Mouse (Mus musculus): ENCODE results near the gene Vdac2. TPM values are rescaled to one million over a fixed set of nuclear protein-coding genes. Genes with fewer than 3 reads are reported as not detected.

Gene Vdac2
- polyA plus RNA-seq, 1 experiment from 2014 or later: 291 TPM

DNA sequence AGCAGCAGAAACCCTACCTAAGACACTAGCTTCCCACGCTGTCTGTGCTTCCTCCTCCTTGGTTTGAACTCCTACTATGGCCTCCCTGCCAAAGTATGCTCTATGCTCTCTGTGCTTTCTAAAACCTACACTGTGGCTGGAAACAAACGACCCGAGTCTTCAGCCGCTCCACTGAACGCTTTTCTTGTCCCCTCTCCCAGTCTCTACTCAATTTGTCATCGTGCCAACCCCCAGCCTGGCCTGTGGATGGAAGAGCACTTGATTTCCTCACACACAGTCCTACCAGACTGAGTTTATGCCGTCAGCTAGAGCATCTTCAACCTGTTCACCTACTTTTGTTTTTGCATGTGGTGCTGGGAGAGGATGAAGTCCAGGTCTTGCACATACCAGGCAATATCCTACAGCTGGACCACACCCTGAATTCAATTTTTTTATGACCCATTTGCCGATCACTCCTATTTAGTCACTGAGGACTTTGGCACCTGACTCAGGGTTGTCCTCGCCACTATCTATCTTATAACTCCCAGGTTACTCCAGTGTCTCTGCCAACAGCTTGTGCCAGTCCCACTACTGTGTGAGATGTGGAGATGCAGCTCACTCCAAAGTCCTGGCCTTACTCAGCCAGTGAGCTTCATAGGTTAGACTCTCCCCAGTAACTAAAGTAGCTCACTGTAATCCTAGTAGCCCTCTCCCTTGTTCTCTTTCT is 901 bp downstream of the Vdac2 start:
- H3K4me2 ChIP-seq (ENCODE audit: low read length): no peak overlapping the region
- 86% methylated on average over 9 of the region's 9 CpGs for WGBS
- no peak for ATAC-seq
- no peak overlapping the region for H3K4me3 ChIP-seq (ENCODE audit: low read depth, low read length)
- H3K9me3 ChIP-seq (replicated peaks; ENCODE audit: control insufficient read depth, low read length, poor library complexity, severe bottlenecking): no peaks in the 10 kb centered on the region
- no peaks in the 10 kb centered on the region for H3K27me3 ChIP-seq (ENCODE audit: control insufficient read depth, insufficient read depth, low read depth, low read length)
- H3K36me3 ChIP-seq (ENCODE audit: control insufficient read depth, insufficient read depth, low read length): no peaks in the 10 kb centered on the region
- no peak overlapping the region for H3K9ac ChIP-seq (ENCODE audit: low read depth, low read length)
- no peak overlapping the region for H3K27ac ChIP-seq (ENCODE audit: low read length)
- H3K4me1 ChIP-seq (ENCODE audit: control insufficient read depth, insufficient read depth, low read length): no peaks in the 10 kb centered on the region; the same call in 1 of the 2 replicates

DNA sequence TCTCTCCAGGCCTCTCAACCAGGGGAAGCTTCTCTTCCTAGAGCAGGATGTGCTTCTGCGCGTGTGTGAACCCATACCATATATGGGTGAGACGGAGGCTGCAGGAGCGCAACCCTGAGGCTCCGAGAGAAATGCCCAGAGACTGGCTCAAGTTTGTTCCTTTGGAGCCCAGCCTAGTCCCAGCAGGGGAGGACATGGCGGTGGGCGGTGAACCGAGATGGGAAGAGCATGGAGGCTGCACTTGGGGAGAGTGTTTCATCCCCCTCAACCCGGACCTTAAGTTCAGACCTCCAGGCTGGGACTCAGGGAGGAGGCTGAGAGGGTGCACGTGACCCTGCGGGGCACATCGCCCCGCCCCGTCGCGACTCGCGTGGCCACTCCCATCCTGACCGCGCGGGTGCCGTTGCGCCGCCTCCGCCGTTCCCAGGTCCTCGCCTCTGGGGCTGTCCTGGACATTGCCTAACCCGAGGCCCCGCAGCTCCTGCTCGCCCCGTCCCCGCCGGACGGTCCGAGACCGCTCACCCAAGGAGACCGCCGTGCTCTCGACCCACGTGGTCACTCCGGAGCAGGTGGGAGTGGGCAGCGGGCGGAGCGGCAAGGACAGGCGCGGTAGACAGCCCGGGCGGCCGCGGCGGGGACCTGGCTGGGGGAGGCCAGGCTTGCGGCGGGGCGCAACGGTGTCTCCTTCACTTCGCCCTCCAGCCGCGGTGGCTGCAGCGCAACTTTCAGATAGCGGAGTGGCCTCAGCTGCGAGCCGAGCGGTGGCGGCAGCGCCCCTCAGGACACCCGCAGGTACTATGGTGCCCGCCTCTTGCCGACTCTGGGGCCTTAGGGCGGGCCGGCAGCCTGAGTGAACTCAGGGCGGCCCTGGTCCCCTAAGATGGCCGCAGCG is 6.1 kb downstream of the Vdac2 start:
- peak; percentile 97 for ATAC-seq

DNA sequence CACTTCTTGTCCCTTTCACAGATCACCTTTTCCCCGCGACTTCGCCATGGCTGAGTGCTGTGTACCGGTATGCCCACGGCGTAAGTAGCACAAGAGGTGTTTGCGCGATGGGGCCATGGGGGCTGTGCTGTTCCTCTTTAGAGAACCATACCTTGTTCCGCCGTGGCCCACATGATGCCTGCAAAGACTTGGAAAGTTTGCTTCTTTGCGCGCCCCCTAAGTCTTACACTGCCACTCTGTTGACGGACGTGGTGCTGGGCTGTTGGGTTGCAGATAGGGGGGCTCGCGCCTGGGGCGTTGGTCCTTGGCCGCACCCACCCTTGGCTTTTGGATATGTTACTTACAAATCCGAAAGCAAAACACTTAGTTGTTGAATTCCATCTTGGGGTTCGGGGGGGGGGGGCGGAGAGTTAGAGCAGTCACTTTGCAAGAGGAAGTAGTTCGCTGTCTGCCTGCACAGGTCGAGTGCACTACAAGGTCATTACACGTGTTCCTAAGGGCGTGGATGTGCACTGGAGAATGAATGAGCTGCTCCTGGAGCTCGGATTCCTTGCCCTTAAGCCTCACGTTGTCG is 6.9 kb downstream of the Vdac2 start:
- WGBS: under 1% methylated on average over 28 of the region's 28 CpGs
- H3K27ac ChIP-seq (ENCODE audit: low read length): peak overlapping the region; percentile 96
- peak overlapping the region; percentile 84 for H3K9ac ChIP-seq (ENCODE audit: low read depth, low read length)
- H3K4me2 ChIP-seq (ENCODE audit: low read length): peak overlapping the region; percentile 84
- no peaks in the 10 kb centered on the region for H3K9me3 ChIP-seq (replicated peaks; ENCODE audit: control insufficient read depth, low read length, poor library complexity, severe bottlenecking)
- 0 out of 2 replicates have a peak, but pooled peaks have one; percentile 1 for ATAC-seq
- peaks cover 16% of the 10 kb centered on the region for H3K4me1 ChIP-seq (ENCODE audit: control insufficient read depth, insufficient read depth, low read length)
- H3K4me3 ChIP-seq (ENCODE audit: low read depth, low read length): peak overlapping the region; percentile 77
- H3K27me3 ChIP-seq (ENCODE audit: control insufficient read depth, insufficient read depth, low read depth, low read length): no peaks in the 10 kb centered on the region
- no peaks in the 10 kb centered on the region for H3K36me3 ChIP-seq (ENCODE audit: control insufficient read depth, insufficient read depth, low read length)

More for the DNA sequence above, 6.1 kb downstream of the Vdac2 start:
- Histone ChIP-seq H3K36me3 (ENCODE audit: control insufficient read depth, insufficient read depth, low read length) (no peaks in the 10 kb centered on the region), H3K27ac (ENCODE audit: low read length) (peak overlapping the region; percentile 96), H3K4me3 (ENCODE audit: low read depth, low read length) (peak overlapping the region; percentile 77), H3K27me3 (ENCODE audit: control insufficient read depth, insufficient read depth, low read depth, low read length) (no peaks in the 10 kb centered on the region), H3K4me2 (ENCODE audit: low read length) (peak overlapping the region; percentile 84), H3K9me3 (replicated peaks; ENCODE audit: control insufficient read depth, low read length, poor library complexity, severe bottlenecking) (no peaks in the 10 kb centered on the region), H3K9ac (ENCODE audit: low read depth, low read length) (peak overlapping the region; percentile 84), H3K4me1 (ENCODE audit: control insufficient read depth, insufficient read depth, low read length) (peaks cover 16% of the 10 kb centered on the region)
- 0% methylated on average over 61 of the region's 73 CpGs for WGBS

DNA sequence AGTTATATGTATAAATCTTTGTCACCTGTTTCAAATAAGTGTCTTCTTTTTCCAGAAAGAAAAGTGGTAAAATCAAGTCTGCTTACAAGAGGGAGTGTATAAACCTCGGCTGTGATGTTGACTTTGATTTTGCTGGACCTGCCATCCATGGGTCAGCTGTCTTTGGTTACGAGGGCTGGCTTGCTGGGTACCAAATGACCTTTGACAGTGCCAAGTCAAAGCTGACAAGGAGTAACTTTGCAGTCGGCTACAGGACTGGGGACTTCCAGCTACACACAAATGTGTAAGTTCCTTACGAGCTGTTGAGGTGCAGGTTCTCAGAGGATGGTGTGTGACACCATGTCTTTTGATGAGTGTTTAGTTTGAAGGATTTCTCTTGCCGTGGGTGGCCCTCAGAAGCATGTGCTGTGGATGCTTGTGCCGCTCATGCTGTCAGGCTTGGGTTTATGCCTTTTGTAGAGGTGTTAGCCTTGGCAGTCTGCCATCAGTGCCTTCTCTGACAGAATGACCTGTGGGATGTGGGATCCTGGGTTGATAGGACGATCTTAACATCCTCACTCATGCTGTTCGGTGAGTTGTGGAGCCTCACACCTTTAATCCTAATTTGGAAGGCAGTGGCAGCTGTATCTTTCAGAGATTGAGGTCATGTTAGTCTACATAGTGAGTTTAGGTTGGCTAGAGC is 13.4 kb downstream of the Vdac2 start:
- Histone ChIP-seq H3K27me3 (ENCODE audit: control insufficient read depth, insufficient read depth, low read depth, low read length) (no peaks in the 10 kb centered on the region), H3K9me3 (replicated peaks; ENCODE audit: control insufficient read depth, low read length, poor library complexity, severe bottlenecking) (no peaks in the 10 kb centered on the region), H3K27ac (ENCODE audit: low read length) (no peak overlapping the region), H3K4me2 (ENCODE audit: low read length) (no peak overlapping the region), H3K9ac (ENCODE audit: low read depth, low read length) (no peak overlapping the region), H3K36me3 (ENCODE audit: control insufficient read depth, insufficient read depth, low read length) (peaks cover 9% of the 10 kb centered on the region; the same call in 1 of the 2 replicates), H3K4me3 (ENCODE audit: low read depth, low read length) (no peak overlapping the region), H3K4me1 (ENCODE audit: control insufficient read depth, insufficient read depth, low read length) (peaks cover 1% of the 10 kb centered on the region; the same call in 1 of the 2 replicates)
- ATAC-seq: no peak
- 81% methylated on average over 8 of the region's 8 CpGs for WGBS

DNA sequence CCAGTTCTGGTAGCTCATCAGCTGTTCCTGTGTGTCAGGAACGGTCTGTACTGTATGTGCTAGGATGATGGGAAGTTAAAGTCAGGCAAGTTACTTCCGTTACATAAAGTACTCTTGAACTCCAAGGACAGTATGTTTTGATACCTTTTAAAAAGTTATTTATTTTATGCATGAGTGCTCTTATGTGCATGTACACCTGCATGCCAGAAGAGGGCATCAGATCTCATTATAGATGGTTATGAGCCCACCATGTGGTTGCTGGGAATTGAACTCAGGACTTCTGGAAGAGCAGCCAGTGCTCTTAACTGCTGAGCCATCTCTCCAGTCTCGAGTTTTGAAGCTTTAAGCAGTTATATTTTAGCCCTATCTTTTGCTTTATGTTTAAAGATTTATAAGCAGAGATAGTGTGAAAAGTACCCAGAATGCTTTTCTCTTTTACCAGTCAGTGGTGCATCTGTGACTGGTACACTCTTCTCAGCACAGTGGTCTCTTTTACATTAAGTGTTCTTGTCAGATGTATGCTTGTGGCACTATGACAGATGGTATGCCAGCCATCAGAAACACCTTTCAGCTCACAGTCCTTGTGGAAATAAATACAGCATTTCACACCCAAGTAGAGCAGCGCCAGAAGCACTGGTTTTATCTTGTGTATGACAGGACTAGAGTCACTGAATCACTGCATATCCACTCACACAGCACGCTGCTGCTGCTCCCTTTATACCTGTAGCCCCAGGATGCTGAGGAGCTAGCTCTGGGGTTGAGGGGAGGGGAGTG is 17.0 kb downstream of the Vdac2 start:
- no peak overlapping the region for H3K27ac ChIP-seq (ENCODE audit: low read length)
- peaks cover 12% of the 10 kb centered on the region; the same call in 1 of the 2 replicates for H3K36me3 ChIP-seq (ENCODE audit: control insufficient read depth, insufficient read depth, low read length)
- 96% methylated on average over 5 of the region's 5 CpGs for WGBS

DNA sequence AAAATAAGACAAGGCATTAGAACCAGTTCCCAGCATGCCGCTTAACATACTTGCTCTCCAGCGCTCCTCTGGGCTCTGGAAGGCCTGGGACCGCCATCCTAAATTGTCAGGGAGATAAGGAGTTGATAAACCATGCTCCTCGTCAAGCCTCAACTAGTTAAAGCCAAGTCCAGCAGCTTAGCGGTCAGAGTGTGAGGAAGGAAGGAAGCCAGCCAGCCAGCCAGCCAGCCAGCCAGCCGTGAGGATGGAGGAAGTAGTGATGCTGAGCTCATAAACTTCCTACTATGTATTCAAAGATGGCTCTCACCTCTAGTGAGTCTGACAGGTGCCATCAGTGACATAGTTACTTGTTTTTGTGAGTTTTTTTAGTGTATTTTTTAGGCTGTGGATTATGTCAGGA is 18.2 kb downstream of the Vdac2 start:
- Histone ChIP-seq H3K27ac (ENCODE audit: low read length) (no peak overlapping the region), H3K27me3 (ENCODE audit: control insufficient read depth, insufficient read depth, low read depth, low read length) (no peaks in the 10 kb centered on the region), H3K36me3 (ENCODE audit: control insufficient read depth, insufficient read depth, low read length) (peaks cover 11% of the 10 kb centered on the region; the same call in 1 of the 2 replicates), H3K9ac (ENCODE audit: low read depth, low read length) (no peak overlapping the region), H3K4me3 (ENCODE audit: low read depth, low read length) (no peak overlapping the region), H3K4me2 (ENCODE audit: low read length) (no peak overlapping the region), H3K4me1 (ENCODE audit: control insufficient read depth, insufficient read depth, low read length) (peaks cover 9% of the 10 kb centered on the region; the same call in 1 of the 2 replicates), H3K9me3 (replicated peaks; ENCODE audit: control insufficient read depth, low read length, poor library complexity, severe bottlenecking) (no peaks in the 10 kb centered on the region)
- no peak for ATAC-seq
- WGBS: 89% methylated on average over 6 of the region's 6 CpGs

More for the DNA sequence above, 17.0 kb downstream of the Vdac2 start:
- Histone ChIP-seq H3K4me2 (ENCODE audit: low read length) (no peak overlapping the region), H3K4me3 (ENCODE audit: low read depth, low read length) (no peak overlapping the region), H3K9me3 (replicated peaks; ENCODE audit: control insufficient read depth, low read length, poor library complexity, severe bottlenecking) (no peaks in the 10 kb centered on the region), H3K9ac (ENCODE audit: low read depth, low read length) (no peak overlapping the region), H3K4me1 (ENCODE audit: control insufficient read depth, insufficient read depth, low read length) (peaks cover 3% of the 10 kb centered on the region; the same call in 1 of the 2 replicates), H3K27me3 (ENCODE audit: control insufficient read depth, insufficient read depth, low read depth, low read length) (no peaks in the 10 kb centered on the region)
- no peak for ATAC-seq

DNA sequence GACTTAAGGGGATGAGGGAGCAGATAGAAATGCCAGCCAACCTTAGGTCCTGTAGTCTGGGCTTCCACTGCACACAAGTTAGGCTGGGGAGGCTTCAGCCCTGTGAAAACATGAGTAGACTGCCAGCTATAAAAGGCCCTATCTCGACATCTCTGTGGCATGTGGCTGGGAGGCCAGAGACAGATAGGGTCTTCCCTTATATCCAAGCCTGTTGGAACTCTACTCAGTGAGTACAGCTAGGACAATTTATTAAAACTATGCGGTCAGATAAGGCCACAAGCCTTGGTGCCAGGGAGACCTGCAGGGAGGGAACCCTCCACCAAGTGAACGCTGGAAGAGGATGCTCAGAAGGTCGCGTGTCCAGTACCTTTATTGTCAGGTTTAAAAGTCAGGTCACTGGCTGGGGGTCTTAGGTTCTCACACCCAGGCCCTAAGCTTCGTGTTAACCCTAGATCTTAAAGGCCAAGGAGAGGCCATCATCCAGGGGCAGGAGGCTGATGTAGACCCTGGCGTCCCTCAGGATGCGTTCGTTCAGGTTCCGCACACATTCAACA is 21.9 kb downstream of the Vdac2 start:
- Histone ChIP-seq H3K27me3 (ENCODE audit: control insufficient read depth, insufficient read depth, low read depth, low read length) (no peaks in the 10 kb centered on the region), H3K4me2 (ENCODE audit: low read length) (peak overlapping the region; percentile 89), H3K4me1 (ENCODE audit: control insufficient read depth, insufficient read depth, low read length) (peaks cover 9% of the 10 kb centered on the region; the same call in 1 of the 2 replicates), H3K9ac (ENCODE audit: low read depth, low read length) (peak overlapping the region; percentile 90), H3K9me3 (replicated peaks; ENCODE audit: control insufficient read depth, low read length, poor library complexity, severe bottlenecking) (no peaks in the 10 kb centered on the region), H3K27ac (ENCODE audit: low read length) (0 out of 2 replicates have a peak overlapping the region, but pooled peaks have one; percentile 40), H3K4me3 (ENCODE audit: low read depth, low read length) (peak overlapping the region; percentile 86), H3K36me3 (ENCODE audit: control insufficient read depth, insufficient read depth, low read length) (peaks cover 3% of the 10 kb centered on the region; the same call in 1 of the 2 replicates)
- WGBS: 24% methylated on average over 10 of the region's 10 CpGs
- ATAC-seq: no peak
